Mouse (Mus musculus) T-helper 17 cell (primary cell): ENCODE results near the gene Nup188.

Experiments
- in situ Hi-C, 2 experiments: fragments of 300-600 bp; cut with MboI, MseI; formaldehyde crosslinking; loops; 1 replicate in 1 of 2; 2 replicates in 1 of 2; pipeline ENCODE4 v1.15.1; 2025; ENCODE audit warnings: high pct_unique_total_duplicates in 2 of 2

The Nup188 gene

DNA sequence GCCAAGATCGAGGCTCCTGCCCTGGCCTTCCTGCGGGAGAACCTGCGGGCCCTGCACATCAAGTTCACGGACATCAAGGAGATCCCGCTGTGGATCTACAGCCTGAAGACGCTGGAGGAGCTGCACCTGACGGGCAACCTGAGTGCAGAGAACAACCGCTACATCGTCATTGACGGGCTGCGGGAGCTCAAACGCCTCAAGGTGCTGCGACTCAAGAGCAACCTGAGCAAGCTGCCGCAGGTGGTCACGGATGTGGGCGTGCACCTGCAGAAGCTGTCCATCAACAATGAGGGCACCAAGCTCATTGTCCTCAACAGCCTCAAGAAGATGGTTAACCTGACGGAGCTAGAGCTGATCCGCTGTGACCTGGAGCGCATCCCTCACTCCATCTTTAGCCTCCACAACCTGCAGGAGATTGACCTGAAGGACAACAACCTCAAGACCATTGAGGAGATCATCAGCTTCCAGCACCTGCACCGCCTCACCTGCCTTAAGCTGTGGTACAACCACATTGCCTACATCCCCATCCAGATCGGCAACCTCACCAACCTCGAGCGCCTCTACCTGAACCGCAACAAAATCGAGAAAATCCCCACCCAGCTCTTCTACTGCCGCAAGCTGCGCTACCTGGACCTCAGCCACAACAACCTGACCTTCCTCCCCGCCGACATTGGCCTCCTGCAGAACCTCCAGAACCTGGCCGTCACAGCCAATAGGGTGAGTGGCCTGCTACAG is 29.4 kb upstream of the Nup188 start:
- in situ Hi-C loops, result loop anchor here in 1 of 2 experiments (5.0 kb wide), 1 partner anchor 634 kb away; no protein-coding TSS in a partner anchor

DNA sequence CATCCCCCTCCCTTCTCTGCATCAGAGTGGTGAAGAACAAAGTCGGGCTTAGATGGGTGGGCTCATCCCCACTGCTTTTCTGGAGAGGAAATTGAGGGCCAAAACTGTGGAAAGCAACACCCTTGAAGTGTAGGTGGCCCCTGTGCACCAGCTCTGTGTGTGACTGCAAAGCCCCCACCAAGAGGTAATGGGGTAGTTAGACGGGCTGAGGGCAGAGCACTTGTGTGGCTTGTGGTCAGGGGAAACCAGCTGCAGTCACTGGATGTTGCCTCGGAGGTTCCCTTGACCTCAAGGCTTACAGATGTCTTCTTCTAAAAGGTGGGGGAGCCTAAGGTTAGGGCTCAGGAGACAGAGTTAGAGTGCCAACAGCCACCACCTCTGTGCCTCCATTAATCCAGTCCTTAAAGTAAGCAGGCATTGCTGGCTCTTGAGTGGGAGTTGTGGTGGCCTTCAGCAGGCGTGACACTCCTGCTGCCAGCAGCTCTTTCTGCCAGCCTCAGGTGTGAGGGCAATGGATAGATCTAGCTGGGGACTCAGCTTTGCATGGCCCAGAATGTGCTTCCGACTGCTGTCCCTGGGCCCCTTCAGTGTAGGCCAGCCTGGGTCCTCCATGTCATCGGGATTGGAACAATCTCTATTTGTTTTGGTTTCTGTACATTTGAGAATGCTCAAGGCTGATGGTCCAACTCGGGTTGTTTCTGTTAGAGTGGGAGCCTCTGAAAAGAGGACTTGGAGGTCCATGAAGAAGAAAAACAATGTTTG is 28.3 kb upstream of the Nup188 start:
- in situ Hi-C loops, result loop anchor here in 1 of 2 experiments (5.0 kb wide), 1 partner anchor 636 kb away; no protein-coding TSS in a partner anchor

GRCm38 (mm10) chr2:30258600-30258999 is 27.6 kb upstream of the Nup188 start:
- in situ Hi-C loops, result loop anchor here in 1 of 2 experiments (5.0 kb wide), 1 partner anchor 636 kb away; no protein-coding TSS in a partner anchor

DNA sequence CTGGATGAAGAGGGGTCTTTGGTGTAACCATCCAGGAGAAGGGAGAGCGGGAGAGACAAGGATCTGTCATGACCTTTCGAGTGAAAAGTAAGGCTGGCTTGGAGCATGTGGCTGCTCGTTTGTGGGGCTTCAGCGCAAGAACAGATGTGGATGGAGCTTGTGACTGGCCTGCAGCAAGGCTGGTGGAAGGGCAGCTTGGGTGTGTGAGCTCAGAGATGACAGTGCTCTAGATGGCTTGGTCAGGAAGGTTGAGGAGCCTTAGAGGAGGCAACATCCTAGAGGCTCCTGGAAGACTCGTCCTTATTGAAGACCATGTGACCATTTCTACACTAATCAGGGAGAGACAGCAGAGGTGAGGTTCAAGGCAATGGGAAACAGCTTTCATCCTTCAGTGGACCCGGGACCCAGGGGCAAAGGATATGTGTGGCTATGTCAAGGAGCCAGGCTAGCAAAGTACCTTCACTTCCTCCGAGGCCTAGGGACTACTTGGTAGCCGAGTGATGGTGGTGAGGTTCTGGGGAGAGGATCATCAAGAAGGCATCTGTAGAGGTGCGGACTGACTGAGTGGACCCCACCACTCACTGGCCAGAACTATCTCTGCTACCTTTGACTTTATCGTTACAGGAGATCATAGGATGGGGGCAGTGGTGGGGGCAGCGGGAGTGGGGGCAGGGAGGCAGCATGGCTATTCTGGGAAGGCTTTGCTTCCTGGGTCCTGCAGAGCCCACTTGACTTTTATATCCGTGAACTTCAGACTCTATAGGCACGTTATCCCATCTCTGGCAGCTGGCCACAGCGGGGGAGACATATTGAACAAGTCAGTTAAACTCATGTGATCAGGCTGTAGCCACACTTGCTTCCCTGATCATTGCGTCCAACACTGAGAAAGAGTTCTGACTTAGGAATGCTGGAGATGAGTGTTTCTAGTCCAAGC is 26.8 kb upstream of the Nup188 start:
- in situ Hi-C loops, result loop anchor here in 1 of 2 experiments (5.0 kb wide), 1 partner anchor 637 kb away; no protein-coding TSS in a partner anchor

DNA sequence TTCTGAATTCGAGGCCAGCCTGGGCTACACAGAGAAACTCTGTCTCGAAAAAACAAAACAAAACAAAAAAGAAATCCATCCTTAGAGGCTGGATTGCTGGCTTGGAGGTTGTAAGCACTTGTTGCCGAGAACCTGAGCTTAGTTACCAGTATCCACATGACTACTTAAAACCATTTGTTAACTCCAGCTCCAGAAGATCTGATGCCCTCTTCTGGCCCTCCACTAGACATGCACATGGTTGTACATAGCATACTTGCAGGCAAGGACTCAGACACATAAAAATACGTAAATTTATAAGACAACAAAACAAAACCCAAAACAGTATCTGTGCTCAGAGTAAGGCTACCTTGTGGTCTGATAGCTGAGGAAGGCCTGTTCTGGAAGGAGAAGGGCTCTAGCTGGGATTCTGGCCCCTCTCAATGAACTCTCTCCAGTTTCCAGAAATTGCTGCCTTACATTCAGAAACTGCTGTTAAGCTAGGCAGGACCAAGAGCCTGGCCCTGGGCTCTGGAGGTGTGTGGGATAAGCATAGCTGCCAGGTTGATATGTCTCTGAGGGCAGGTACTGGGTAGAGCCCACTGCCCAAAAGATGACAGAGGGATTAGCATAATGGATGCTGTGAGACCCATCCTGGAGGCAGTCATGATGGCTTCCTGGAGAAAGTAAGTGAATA is 25.0 kb upstream of the Nup188 start:
- in situ Hi-C loops, result no loop called here

GRCm38 (mm10) chr2:30261921-30262839 is 24.0 kb upstream of the Nup188 start:
- in situ Hi-C loops, result no loop called here

DNA sequence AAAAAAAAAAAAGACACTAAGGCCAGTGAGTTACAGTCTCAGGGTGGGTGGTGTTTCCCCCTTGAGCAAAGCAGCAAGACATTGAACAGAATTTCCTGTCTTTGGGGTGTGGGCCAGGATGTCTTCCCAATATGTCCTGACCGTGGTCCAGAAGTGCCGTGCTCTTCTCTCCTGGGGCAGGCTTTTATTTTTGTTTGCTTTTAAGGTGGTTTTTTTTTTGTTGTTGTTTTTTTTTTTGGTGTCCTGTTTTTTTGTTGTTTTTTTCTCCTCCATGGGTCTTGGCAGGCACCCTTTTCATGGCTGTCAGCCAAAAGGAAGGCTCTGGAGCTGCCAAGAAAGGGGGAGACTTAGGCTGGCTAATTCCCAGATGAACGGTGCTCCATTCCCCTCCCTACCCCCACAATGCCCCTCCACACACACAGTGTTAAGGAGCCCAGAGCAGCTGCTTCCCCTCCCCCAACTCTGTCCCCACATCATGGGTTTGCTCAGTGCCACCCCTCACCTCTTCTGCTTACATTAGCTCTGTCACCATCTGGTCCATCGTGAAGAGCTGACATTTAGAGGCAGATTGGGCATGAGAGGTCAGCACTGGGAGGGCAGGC is 23.3 kb upstream of the Nup188 start:
- in situ Hi-C loops, result no loop called here

GRCm38 (mm10) chr2:30263811-30264210 is 22.4 kb upstream of the Nup188 start:
- in situ Hi-C loops, result no loop called here

- in situ Hi-C loops, result no loop called here
These were observed 21.3 kb upstream of the Nup188 start for GRCm38 (mm10) chr2:30264671-30265519.

DNA sequence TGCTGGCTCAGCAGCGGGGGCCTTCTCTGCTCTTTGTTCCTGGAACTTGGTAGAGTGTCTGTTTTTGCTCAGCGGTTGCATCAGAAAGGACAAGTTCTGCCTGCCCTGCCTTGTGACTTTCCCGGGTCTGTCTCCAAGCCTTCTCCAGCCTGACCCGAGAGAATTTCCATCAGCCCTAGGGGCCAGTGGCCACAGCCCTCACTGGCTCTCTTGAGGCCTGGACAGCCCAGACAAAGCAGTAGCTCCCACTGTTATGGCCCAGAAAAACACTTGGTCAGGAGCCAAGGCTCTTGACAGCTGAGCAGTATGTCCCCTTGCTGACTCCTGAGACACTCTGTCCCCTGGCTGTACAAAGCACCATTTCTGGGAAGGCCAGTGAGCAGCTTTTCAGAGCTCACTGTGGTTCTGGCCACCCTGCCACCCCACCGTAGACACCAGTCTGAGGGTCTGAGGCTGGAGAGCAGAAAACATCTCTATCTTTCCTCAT is 20.4 kb upstream of the Nup188 start, which contains the start of gene Phyhd1:
Gene Phyhd1 (plus strand): TSS at position 437 of the 487 bp plus-strand sequence.
- in situ Hi-C loops, result no loop called here

- in situ Hi-C loops, result no loop called here
These were observed 19.7 kb upstream of the Nup188 start for GRCm38 (mm10) chr2:30266392-30266941.

- in situ Hi-C loops, result no loop called here
These were observed 18.7 kb upstream of the Nup188 start for GRCm38 (mm10) chr2:30267466-30267865.

GRCm38 (mm10) chr2:30268371-30268770 is 17.8 kb upstream of the Nup188 start:
- in situ Hi-C loops, result no loop called here

DNA sequence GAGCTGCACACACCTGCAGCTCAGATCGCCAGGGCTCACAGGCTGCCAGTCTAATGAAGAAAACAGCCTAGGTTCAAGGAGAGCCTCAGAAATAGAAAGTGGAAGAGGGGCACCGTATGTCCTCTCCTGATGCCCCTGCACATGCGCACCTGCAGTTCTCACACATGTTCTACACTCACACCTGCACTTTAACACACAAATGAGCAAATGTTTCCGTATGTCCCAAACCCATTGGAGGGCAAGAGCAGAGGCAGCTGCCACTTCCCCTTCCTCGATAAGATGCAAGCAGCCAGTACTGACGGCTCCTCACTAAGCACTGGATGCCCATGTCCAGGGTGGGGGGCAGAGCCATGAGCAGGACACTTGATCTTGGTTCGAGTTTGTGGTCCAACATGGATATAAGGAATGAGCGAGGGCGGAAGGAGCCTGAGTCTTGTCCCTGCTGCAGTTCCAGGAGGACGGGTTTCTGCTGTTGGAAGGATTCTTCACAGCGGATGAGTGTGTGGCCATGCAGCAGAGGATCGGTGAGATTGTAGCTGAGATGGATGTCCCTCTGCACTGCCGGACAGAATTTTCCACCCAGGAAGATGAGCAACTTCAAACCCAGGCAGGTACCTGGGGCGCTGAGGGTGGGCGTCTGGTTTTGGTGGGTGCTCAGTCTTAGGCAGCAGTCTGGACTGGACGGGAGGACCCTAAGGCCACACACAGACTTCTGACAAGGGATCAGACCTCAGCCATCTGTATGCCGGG is 16.8 kb upstream of the Nup188 start:
- in situ Hi-C loops, result no loop called here

- in situ Hi-C loops, result no loop called here
These were observed 16.1 kb upstream of the Nup188 start for GRCm38 (mm10) chr2:30270134-30270533.

- in situ Hi-C loops, result loop anchor here in 1 of 2 experiments (5.0 kb wide), 1 partner anchor 93 kb away; no protein-coding TSS in a partner anchor
These were observed 5.5 kb upstream of the Nup188 start, which contains the start of gene Gm28038 for GRCm38 (mm10) chr2:30280743-30281142. Gm28038 (plus strand) TSS chr2:30281043.

GRCm38 (mm10) chr2:30281651-30282050 is 4.5 kb upstream of the Nup188 start:
- in situ Hi-C loops, result loop anchor here in 1 of 2 experiments (5.0 kb wide), 1 partner anchor 94 kb away; no protein-coding TSS in a partner anchor
